Mouse (Mus musculus): Measurements from ENCODE around the gene Pappa.

Gene Pappa

GRCm38 (mm10) chr4:65328486-65329308, 204.7 kb downstream of the Pappa start:
- no peak for DNase-seq (ENCODE audit: low spot score in 2 of 2)

GRCm38 (mm10) chr4:65333718-65334117, 209.7 kb downstream of the Pappa start:
- no peak for DNase-seq (ENCODE audit: low spot score in 2 of 2)

- DNase-seq (ENCODE audit: low spot score in 2 of 2), result no peak
Measured at GRCm38 (mm10) chr4:65341766-65342165, 217.8 kb downstream of the Pappa start.

GRCm38 (mm10) chr4:65350521-65350920, 226.5 kb downstream of the Pappa start:
- DNase-seq (ENCODE audit: low spot score in 2 of 2), result no peak

- no peak for DNase-seq (ENCODE audit: low spot score in 2 of 2)
Measured at GRCm38 (mm10) chr4:65354580-65354979, 230.6 kb downstream of the Pappa start.

GRCm38 (mm10) chr4:65367135-65367534, 243.2 kb downstream of the Pappa start:
- no peak for DNase-seq (ENCODE audit: low spot score in 2 of 2)

GRCm38 (mm10) chr4:65372731-65373130, 248.8 kb downstream of the Pappa start:
- no peak for DNase-seq (ENCODE audit: low spot score in 2 of 2)

- DNase-seq (ENCODE audit: low spot score in 2 of 2), result no peak
Measured at GRCm38 (mm10) chr4:65373841-65374240, 249.9 kb downstream of the Pappa start.

GRCm38 (mm10) chr4:65376571-65376970, 252.6 kb downstream of the Pappa start:
- no peak for DNase-seq (ENCODE audit: low spot score in 2 of 2)

GRCm38 (mm10) chr4:65379461-65379860, 255.5 kb downstream of the Pappa start:
- no peak for DNase-seq (ENCODE audit: low spot score in 2 of 2)

- DNase-seq (ENCODE audit: low spot score in 2 of 2), result no peak
Measured at GRCm38 (mm10) chr4:65383070-65383469, 259.1 kb downstream of the Pappa start.

- no peak for DNase-seq (ENCODE audit: low spot score in 2 of 2)
Measured at GRCm38 (mm10) chr4:65391001-65391400, 267.0 kb downstream of the Pappa start.

GRCm38 (mm10) chr4:65396806-65397205, 272.8 kb downstream of the Pappa start:
- DNase-seq (ENCODE audit: low spot score in 2 of 2), result no peak

GRCm38 (mm10) chr4:65399457-65399856, 275.5 kb downstream of the Pappa start:
- no peak for DNase-seq (ENCODE audit: low spot score in 2 of 2)

- no peak for DNase-seq (ENCODE audit: low spot score in 2 of 2)
Measured at GRCm38 (mm10) chr4:65402286-65402685, 278.3 kb downstream of the Pappa start.

GRCm38 (mm10) chr4:65402836-65403634, 279.1 kb downstream of the Pappa start:
- no peak for DNase-seq (ENCODE audit: low spot score in 2 of 2)
